Mouse (Mus musculus) yolk sac, embryonic 10.5 days (tissue): ENCODE results near the gene Mug1.
"Not testable (repeated sequence)": the region's sequence is repeated elsewhere in the genome, so short reads cannot be mapped to it uniquely, and the experiment has no call there.

Experiments
- DNase-seq: peaks from one replicate; pipeline ENCODE4 v3.0.0-alpha.2; 2017; ENCODE audit warnings: low spot score

The Mug1 gene

GRCm38 (mm10) chr6:121838271-121838670, at the start of gene Mug1:
TSS of gene Mug1 (plus strand) at chr6:121838541.
- DNase-seq, result not testable (repeated sequence)

- DNase-seq, result no peak
These were observed 10.3 kb upstream of the Mug1 start for GRCm38 (mm10) chr6:121828034-121828433.

- DNase-seq, result no peak
These were observed 2.0 kb upstream of the Mug1 start for GRCm38 (mm10) chr6:121836361-121836760.

GRCm38 (mm10) chr6:121848378-121848777, 10.0 kb downstream of the Mug1 start:
- no peak for DNase-seq
